Mouse (Mus musculus) small intestine, adult 2 months (tissue): ENCODE measurements around the gene Frrs1l. TPM values are rescaled to one million over a fixed set of nuclear protein-coding genes. Genes with fewer than 3 reads are reported as not detected.

Experiments
- H3K27ac ChIP-seq: fragments of 200-500 bp; 2 replicates; pipeline ENCODE4 v1.5.1; 2012; ENCODE audit warnings: low read depth, low read length, control low read depth, inconsistent platforms; ENCODE audit not compliant: insufficient read depth
- H3K27me3 ChIP-seq: fragments of 200-500 bp; 2 replicates; pipeline ENCODE4 v1.6.1; 2012; ENCODE audit warnings: mild to moderate bottlenecking, moderate library complexity, low read length, inconsistent platforms; ENCODE audit not compliant: control insufficient read depth, insufficient read depth
- H3K36me3 ChIP-seq: fragments of 200-500 bp; 2 replicates; pipeline ENCODE4 v1.6.1; 2012; ENCODE audit warnings: mild to moderate bottlenecking, low read length, control low read depth, inconsistent platforms; ENCODE audit not compliant: control insufficient read depth, insufficient read depth
- H3K4me1 ChIP-seq: fragments of 200-500 bp; 2 replicates; pipeline ENCODE4 v1.6.1; 2012; ENCODE audit warnings: low read length, inconsistent platforms, mixed read lengths; ENCODE audit not compliant: control insufficient read depth, insufficient read depth, insufficient read length
- H3K4me3 ChIP-seq: fragments of 200-500 bp; 2 replicates; pipeline ENCODE4 v1.5.1; 2012; ENCODE audit warnings: low read depth, mild to moderate bottlenecking, control low read depth, inconsistent platforms, low read length, moderate library complexity
- CTCF ChIP-seq: fragments of 200-500 bp; IDR thresholded peaks from 2 replicates; pipeline ENCODE4 v1.5.1; 2012; ENCODE audit warnings: low read depth, mild to moderate bottlenecking, control low read depth, inconsistent platforms, low read length, moderate library complexity, mixed read lengths; ENCODE audit not compliant: insufficient replicate concordance, insufficient read length; ENCODE audit errors: extremely low read depth
- POLR2A ChIP-seq: fragments of 200-500 bp; IDR thresholded peaks from 2 replicates; pipeline ENCODE4 v1.6.1; 2012; ENCODE audit warnings: low read depth, mild to moderate bottlenecking, control low read depth, inconsistent platforms, low read length, moderate library complexity
- WGBS: fragments of 180-500 bp; shearing (Covaris S2); methylation state at CpG from one replicate; pipeline ENCODE4 v1.1.7; 2018; 5-methylcytosine and 5-hydroxymethylcytosine counted together
- polyA plus RNA-seq: library from polyadenylated mRNA; depleted of rRNA; stranded (reverse); fragments of >200 nt; gene quantifications from 2 replicates; pipeline ENCODE4 v1.2.3, GENCODE M21; 2012; rRNA removed

Gene Frrs1l
- polyA plus RNA-seq: 0.01 and 0.05 TPM in 2 replicates

GRCm38 (mm10) chr4:56990215-56990584 lies at the start of gene Frrs1l:
TSS of gene Frrs1l (minus strand) at chr4:56990391.
- peak within 1 kb of the TSS; percentile 36 for H3K4me3 ChIP-seq
- H3K36me3 ChIP-seq: no peaks in the 10 kb centered on the region
- H3K4me1 ChIP-seq: peaks cover 2% of the 10 kb centered on the region; the same call in 1 of the 2 replicates
- peaks cover 29% of the 10 kb centered on the region for H3K27me3 ChIP-seq
- WGBS: 1% methylated on average over 44 of the region's 44 CpGs
- no peak within 1 kb of the TSS for H3K27ac ChIP-seq
- TF ChIP-seq CTCF (no peak), POLR2A (no peak)

- no peak for TF ChIP-seq CTCF
- WGBS: 14% methylated on average over 21 of the region's 23 CpGs
- Histone ChIP-seq H3K4me3 (no peak overlapping the region), H3K36me3 (no peaks in the 10 kb centered on the region), H3K4me1 (no peaks in the 10 kb centered on the region), H3K27ac (no peak overlapping the region), H3K27me3 (no peaks in the 10 kb centered on the region)
Observed at GRCm38 (mm10) chr4:57039127-57040031, 49.2 kb upstream of the Frrs1l start.

DNA sequence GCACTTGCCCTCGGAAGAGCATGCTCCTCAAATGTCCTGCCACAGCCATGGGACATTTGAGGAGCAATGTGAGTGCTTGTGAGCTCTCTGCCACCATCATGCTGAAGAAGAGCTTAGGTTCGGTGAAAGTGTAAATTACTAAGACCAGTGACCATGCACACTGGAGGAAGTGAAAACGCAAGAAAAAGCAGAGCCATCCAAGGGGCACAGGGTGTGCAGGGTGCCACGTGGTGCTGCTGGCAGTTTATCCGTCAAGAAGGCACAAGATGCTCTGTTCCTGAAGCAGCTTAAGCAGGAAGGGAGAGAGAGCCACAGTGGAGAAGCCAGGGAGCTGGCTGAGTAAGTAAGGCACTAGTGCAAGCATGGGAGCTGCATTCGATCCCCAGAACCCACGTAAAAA lies 47.4 kb upstream of the Frrs1l start:
- Histone ChIP-seq H3K27ac (no peak overlapping the region), H3K27me3 (no peaks in the 10 kb centered on the region), H3K36me3 (no peaks in the 10 kb centered on the region), H3K4me3 (no peak overlapping the region), H3K4me1 (no peaks in the 10 kb centered on the region)
- WGBS: 60% methylated on average over 7 of the region's 7 CpGs
- TF ChIP-seq POLR2A (no peak), CTCF (no peak)

DNA sequence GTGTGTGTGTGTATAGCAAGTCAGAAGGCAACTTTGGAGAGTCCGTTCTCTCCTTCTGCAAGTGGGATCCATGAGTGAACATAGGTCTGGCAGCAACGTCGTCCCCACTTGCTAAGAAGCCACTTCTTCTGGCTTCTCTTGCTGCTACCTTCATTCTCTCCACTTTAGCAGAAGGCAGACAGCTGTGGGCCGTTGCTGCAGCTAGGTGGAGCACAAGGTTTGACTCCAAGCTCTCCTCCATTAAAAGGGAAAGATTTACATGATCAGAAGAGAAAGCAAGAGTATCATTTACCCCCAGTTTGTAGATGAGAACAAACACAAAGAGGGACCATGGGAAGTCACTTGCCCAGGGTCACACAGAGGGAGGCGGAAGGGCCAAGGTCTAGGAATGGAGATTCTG lies 44.0 kb upstream of the Frrs1l start:
- WGBS: 61% methylated on average over 5 of the region's 5 CpGs
- Histone ChIP-seq H3K4me3 (no peak overlapping the region), H3K4me1 (no peaks in the 10 kb centered on the region), H3K27me3 (no peaks in the 10 kb centered on the region), H3K27ac (no peak overlapping the region), H3K36me3 (no peaks in the 10 kb centered on the region)
- no peak for TF ChIP-seq CTCF
- no peak for TF ChIP-seq POLR2A

- Histone ChIP-seq H3K4me1 (no peaks in the 10 kb centered on the region), H3K27me3 (no peaks in the 10 kb centered on the region), H3K36me3 (no peaks in the 10 kb centered on the region), H3K4me3 (no peak overlapping the region), H3K27ac (no peak overlapping the region)
- TF ChIP-seq POLR2A (no peak), CTCF (no peak)
- WGBS: 49% methylated on average over 4 of the region's 4 CpGs
Observed at GRCm38 (mm10) chr4:57031440-57031839, 41.2 kb upstream of the Frrs1l start.

- no peaks in the 10 kb centered on the region for H3K4me1 ChIP-seq
- no peaks in the 10 kb centered on the region for H3K27me3 ChIP-seq
- H3K36me3 ChIP-seq: no peaks in the 10 kb centered on the region
- 58% methylated on average over 10 of the region's 10 CpGs for WGBS
- H3K27ac ChIP-seq: no peak overlapping the region
- TF ChIP-seq POLR2A (no peak), CTCF (no peak)
- no peak overlapping the region for H3K4me3 ChIP-seq
Observed at GRCm38 (mm10) chr4:57027954-57028353, 37.8 kb upstream of the Frrs1l start.

DNA sequence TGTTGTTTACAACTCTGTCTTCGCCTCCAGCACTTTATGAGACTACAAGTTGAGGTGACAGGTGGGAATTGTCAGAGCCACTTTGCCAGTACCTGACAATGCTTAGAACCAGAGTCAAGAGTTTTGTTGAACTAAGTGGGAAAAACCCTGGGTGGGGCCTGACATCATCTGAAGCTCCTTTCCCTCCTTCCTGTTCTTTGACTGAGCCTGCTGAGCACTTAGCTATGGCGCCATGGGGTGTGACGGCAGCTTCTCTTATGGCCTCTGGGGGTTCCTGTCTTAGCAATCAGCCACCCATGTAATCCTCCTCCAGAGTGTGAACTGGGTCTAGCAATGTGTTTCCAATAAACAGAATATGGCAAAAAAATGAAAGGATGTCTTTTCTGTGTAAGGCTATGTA lies 33.3 kb upstream of the Frrs1l start:
- 71% methylated on average over 3 of the region's 3 CpGs for WGBS
- no peaks in the 10 kb centered on the region for H3K27me3 ChIP-seq
- no peak for TF ChIP-seq POLR2A
- TF ChIP-seq CTCF: no peak
- no peak overlapping the region for H3K4me3 ChIP-seq
- no peaks in the 10 kb centered on the region for H3K36me3 ChIP-seq
- H3K4me1 ChIP-seq: no peaks in the 10 kb centered on the region
- no peak overlapping the region for H3K27ac ChIP-seq
